Mouse (Mus musculus): Measurements from ENCODE around the gene Abcc8.

DNA sequence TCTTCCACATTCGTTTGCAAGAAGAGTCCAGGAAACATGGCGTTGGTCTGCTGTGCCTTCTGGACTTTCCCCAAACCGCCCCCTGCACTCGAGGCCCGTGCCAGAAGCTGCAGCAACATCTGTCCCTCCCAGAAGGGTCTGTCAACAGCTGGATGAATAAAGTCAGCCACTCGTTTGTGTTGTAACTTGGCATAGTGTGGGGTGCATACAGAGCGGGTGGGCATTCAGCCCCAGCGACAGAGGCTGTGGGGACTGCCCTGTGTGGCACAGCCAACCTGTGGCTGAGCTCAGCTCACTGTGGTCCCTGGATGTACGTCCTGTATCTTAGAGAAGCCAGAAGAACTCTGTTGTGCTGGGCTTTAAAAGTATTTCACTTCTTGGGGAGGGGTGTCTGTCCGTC, 95.8 kb downstream of the Abcc8 start:
- TF ChIP-seq POLR2A (IDR thresholded peaks at IDR 0.05; ENCODE audit: control insufficient read depth, extremely low read depth, insufficient read depth, low read length, poor library complexity): no peak
- no peak for TF ChIP-seq CTCF (IDR thresholded peaks at IDR 0.05; ENCODE audit: borderline replicate concordance, control insufficient read depth, extremely low read depth, insufficient read depth, low read length, poor library complexity)

Measured in thymus, adult 2 months (tissue).